Mouse (Mus musculus): ENCODE data around the gene Mllt1. TPM values are rescaled to one million over a fixed set of nuclear protein-coding genes. Genes with fewer than 3 reads are reported as not detected.
A peak's percentile ranks its signal among the peaks of the same experiment; 100 is the strongest.

Gene Mllt1
- total and polyA plus RNA-seq, 2 experiments from 2014 or later: 63.5 to 136 TPM

DNA sequence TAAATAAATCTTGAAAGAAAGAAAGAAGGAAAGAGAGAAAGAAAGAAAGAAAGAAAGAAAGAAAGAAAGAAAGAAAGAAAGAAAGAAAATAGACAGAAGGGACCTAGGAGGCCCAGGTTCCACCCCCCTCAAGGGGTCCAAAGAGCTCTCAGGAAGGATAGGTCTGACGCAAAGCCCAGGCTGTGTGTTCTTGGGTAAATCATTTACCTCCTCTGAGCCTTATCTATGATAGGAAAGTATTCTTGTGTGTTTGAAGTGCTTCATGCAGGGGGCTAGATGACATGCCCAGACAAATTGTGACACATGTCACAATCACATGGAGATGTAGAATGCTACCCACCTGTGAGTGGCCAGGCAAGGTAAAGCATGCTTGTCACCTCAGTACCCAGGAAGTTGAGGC is 17.4 kb upstream of the Mllt1 start:
- H3K27me3 ChIP-seq (ENCODE audit: insufficient read depth, low read length): no peaks in the 10 kb centered on the region
- no peaks in the 10 kb centered on the region for H3K4me1 ChIP-seq (ENCODE audit: insufficient read depth, low read length)
- H3K9me3 ChIP-seq (ENCODE audit: low read length): no peaks in the 10 kb centered on the region
- no peak overlapping the region for H3K4me2 ChIP-seq (ENCODE audit: low read depth, low read length, poor library complexity, severe bottlenecking)
- no peak for ATAC-seq (ENCODE audit: low FRiP score)
- H3K9ac ChIP-seq (replicated peaks; ENCODE audit: low read length, poor library complexity, severe bottlenecking): no peak overlapping the region
- 90% methylated on average over 1 of the region's 1 CpGs for WGBS
- TF ChIP-seq CTCF (IDR thresholded peaks at IDR 0.05): no peak
- H3K36me3 ChIP-seq (ENCODE audit: insufficient read depth, low read length): no peaks in the 10 kb centered on the region
- H3K27ac ChIP-seq (ENCODE audit: low read depth, low read length): no peak overlapping the region
- no peak overlapping the region for H3K4me3 ChIP-seq (ENCODE audit: low read depth, low read length)
- DNase-seq (ENCODE audit: low spot score): no peak

DNA sequence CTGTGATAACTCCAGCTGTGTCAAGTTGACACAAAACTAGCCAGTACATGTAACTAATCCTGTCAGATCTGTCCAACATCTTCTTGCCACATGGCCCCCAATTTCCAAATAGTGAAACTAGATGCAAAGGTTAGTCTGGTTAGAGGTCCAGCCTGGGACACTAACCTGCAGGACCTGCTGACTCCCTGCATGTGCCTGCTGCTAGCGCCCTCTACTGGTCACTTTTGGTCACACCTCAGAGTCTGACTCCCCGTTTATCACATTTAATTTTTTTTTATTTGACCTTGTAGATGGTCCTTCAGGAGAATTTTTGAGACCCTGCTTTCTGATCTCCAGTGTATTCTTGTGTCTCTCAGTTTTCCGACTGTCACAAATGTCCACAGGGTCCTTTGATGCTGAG is 15.7 kb upstream of the Mllt1 start:
- H3K4me1 ChIP-seq (ENCODE audit: insufficient read depth, low read length): no peaks in the 10 kb centered on the region
- H3K4me3 ChIP-seq (ENCODE audit: low read depth, low read length): no peak overlapping the region
- DNase-seq (ENCODE audit: low spot score) (no peak), ATAC-seq (ENCODE audit: low FRiP score) (no peak)
- TF ChIP-seq CTCF (IDR thresholded peaks at IDR 0.05): peak; percentile 67
- no peaks in the 10 kb centered on the region for H3K36me3 ChIP-seq (ENCODE audit: insufficient read depth, low read length)
- H3K4me2 ChIP-seq (ENCODE audit: low read depth, low read length, poor library complexity, severe bottlenecking): no peak overlapping the region
- WGBS: 13% methylated on average over 3 of the region's 3 CpGs
- no peak overlapping the region for H3K9ac ChIP-seq (replicated peaks; ENCODE audit: low read length, poor library complexity, severe bottlenecking)
- H3K27me3 ChIP-seq (ENCODE audit: insufficient read depth, low read length): no peaks in the 10 kb centered on the region
- 0 out of 2 replicates have a peak, but pooled peaks cover 4% of the 10 kb centered on the region for H3K9me3 ChIP-seq (ENCODE audit: low read length)
- no peak overlapping the region for H3K27ac ChIP-seq (ENCODE audit: low read depth, low read length)

DNA sequence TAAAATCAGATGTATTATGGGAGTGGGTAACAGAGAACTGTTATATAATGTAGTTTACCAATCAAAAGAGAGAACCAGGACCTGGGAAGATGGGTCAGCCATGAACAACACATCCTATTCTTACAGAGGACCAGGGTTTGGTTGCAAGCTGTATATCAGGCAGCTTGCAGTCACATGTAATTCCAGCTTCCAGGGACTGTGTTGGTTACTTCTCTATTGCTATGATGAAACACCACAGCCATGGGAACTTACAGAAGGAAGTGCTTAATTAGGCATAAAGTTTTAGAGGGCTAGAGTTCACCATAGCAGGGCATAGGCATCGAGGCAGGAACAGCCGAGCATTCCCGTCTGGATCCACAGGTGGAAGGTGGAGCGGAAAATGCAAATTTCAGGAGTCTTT is 3.5 kb upstream of the Mllt1 start:
- Histone ChIP-seq H3K27me3 (ENCODE audit: insufficient read depth, low read length) (no peaks in the 10 kb centered on the region), H3K4me3 (ENCODE audit: low read depth, low read length) (no peak overlapping the region), H3K9me3 (ENCODE audit: low read length) (no peaks in the 10 kb centered on the region), H3K4me1 (ENCODE audit: insufficient read depth, low read length) (peaks cover 9% of the 10 kb centered on the region), H3K27ac (ENCODE audit: low read depth, low read length) (no peak overlapping the region), H3K9ac (replicated peaks; ENCODE audit: low read length, poor library complexity, severe bottlenecking) (no peak overlapping the region), H3K4me2 (ENCODE audit: low read depth, low read length, poor library complexity, severe bottlenecking) (no peak overlapping the region), H3K36me3 (ENCODE audit: insufficient read depth, low read length) (no peaks in the 10 kb centered on the region)
- 82% methylated on average over 4 of the region's 4 CpGs for WGBS
- DNase-seq (ENCODE audit: low spot score) (no peak), ATAC-seq (ENCODE audit: low FRiP score) (no peak)
- TF ChIP-seq CTCF (IDR thresholded peaks at IDR 0.05): no peak

- ATAC-seq (ENCODE audit: low FRiP score) (no peak), DNase-seq (ENCODE audit: low spot score) (no peak)
- Histone ChIP-seq H3K4me1 (ENCODE audit: insufficient read depth, low read length) (peaks cover 19% of the 10 kb centered on the region), H3K4me2 (ENCODE audit: low read depth, low read length, poor library complexity, severe bottlenecking) (no peak overlapping the region), H3K9ac (replicated peaks; ENCODE audit: low read length, poor library complexity, severe bottlenecking) (no peak overlapping the region), H3K9me3 (ENCODE audit: low read length) (no peaks in the 10 kb centered on the region), H3K27me3 (ENCODE audit: insufficient read depth, low read length) (no peaks in the 10 kb centered on the region), H3K4me3 (ENCODE audit: low read depth, low read length) (no peak overlapping the region), H3K36me3 (ENCODE audit: insufficient read depth, low read length) (no peaks in the 10 kb centered on the region), H3K27ac (ENCODE audit: low read depth, low read length) (no peak overlapping the region)
- WGBS: 97% methylated on average over 7 of the region's 7 CpGs
- TF ChIP-seq CTCF (IDR thresholded peaks at IDR 0.05): no peak
Measured at GRCm38 (mm10) chr17:56936731-56937130, 1.5 kb upstream of the Mllt1 start.

- no peaks in the 10 kb centered on the region for H3K9me3 ChIP-seq (ENCODE audit: low read length)
- H3K9ac ChIP-seq (replicated peaks; ENCODE audit: low read length, poor library complexity, severe bottlenecking): peak overlapping the region; percentile 94
- peaks cover 19% of the 10 kb centered on the region for H3K4me1 ChIP-seq (ENCODE audit: insufficient read depth, low read length)
- H3K4me3 ChIP-seq (ENCODE audit: low read depth, low read length): peak overlapping the region; percentile 92
- H3K4me2 ChIP-seq (ENCODE audit: low read depth, low read length, poor library complexity, severe bottlenecking): peak overlapping the region; percentile 86
- no peak for TF ChIP-seq CTCF (IDR thresholded peaks at IDR 0.05)
- 1% methylated on average over 21 of the region's 45 CpGs for WGBS
- H3K27me3 ChIP-seq (ENCODE audit: insufficient read depth, low read length): no peaks in the 10 kb centered on the region
- DNase-seq (ENCODE audit: low spot score): peak; percentile 5
- no peaks in the 10 kb centered on the region for H3K36me3 ChIP-seq (ENCODE audit: insufficient read depth, low read length)
- ATAC-seq (ENCODE audit: low FRiP score): peak; percentile 44
- H3K27ac ChIP-seq (ENCODE audit: low read depth, low read length): peak overlapping the region; percentile 86
Measured at GRCm38 (mm10) chr17:56934545-56935330, 477 bp downstream of the Mllt1 start.

DNA sequence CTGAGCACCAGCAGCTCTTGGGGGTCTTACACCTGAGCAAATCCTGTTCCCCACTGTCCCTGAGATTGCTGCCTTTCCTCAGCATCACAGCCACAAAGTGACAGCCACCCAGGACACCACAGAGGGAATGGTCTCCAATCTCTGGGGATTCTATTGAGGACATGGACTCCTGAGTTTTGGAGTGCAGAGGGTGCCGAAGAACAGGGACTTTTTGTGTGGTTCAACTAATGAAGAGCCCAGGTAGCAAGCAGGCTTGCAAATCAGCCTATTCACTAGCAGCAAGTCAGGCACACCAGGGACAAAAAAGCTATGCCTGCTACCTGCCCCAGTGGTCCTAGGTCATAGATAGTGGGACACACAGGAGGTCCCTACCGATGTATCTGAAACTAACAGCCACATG is 1.8 kb downstream of the Mllt1 start:
- TF ChIP-seq CTCF (IDR thresholded peaks at IDR 0.05): no peak
- H3K9ac ChIP-seq (replicated peaks; ENCODE audit: low read length, poor library complexity, severe bottlenecking): 0 out of 2 replicates have a peak overlapping the region, but pooled peaks have one; percentile 33
- 88% methylated on average over 2 of the region's 2 CpGs for WGBS
- no peak overlapping the region for H3K4me3 ChIP-seq (ENCODE audit: low read depth, low read length)
- peak overlapping the region; percentile 86 for H3K4me2 ChIP-seq (ENCODE audit: low read depth, low read length, poor library complexity, severe bottlenecking)
- H3K27me3 ChIP-seq (ENCODE audit: insufficient read depth, low read length): no peaks in the 10 kb centered on the region
- H3K36me3 ChIP-seq (ENCODE audit: insufficient read depth, low read length): no peaks in the 10 kb centered on the region
- ATAC-seq (ENCODE audit: low FRiP score) (no peak), DNase-seq (ENCODE audit: low spot score) (no peak)
- no peaks in the 10 kb centered on the region for H3K9me3 ChIP-seq (ENCODE audit: low read length)
- H3K4me1 ChIP-seq (ENCODE audit: insufficient read depth, low read length): peaks cover 19% of the 10 kb centered on the region
- H3K27ac ChIP-seq (ENCODE audit: low read depth, low read length): no peak overlapping the region
